Mouse (Mus musculus): ENCODE measurements around the gene Tcp11l2. TPM values are rescaled to one million over a fixed set of nuclear protein-coding genes. Genes with fewer than 3 reads are reported as not detected.
A peak's percentile ranks its signal among the peaks of the same experiment; 100 is the strongest.

The Tcp11l2 gene
- polyA plus RNA-seq, 2 experiments = 31.4 to 44.2 TPM

DNA sequence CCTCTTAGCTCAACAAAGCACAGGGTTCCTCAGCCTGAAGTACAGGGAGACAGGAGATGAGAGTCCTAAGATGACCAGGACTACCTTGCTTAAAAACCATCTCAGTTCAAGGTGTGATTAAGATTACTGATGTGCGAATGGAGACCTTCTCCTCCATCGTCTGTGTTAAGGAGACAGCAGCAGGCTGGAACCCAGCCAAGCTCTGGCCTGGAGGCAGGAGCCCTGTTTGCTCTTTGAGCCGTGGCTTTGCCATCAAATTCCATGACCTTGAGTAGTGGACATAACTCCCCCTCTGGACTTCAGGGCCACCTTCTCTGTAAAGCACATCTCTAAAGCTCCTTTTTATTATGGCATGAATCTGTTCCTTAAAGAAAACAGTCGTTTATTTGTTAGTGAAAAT lies 40.6 kb upstream of the Tcp11l2 start:
- Histone ChIP-seq H3K27ac (no peak overlapping the region), H3K4me2 (ENCODE audit: low read depth) (no peak overlapping the region), H3K4me1 (replicated peaks; ENCODE audit: control insufficient read depth in 2 of 2, insufficient read depth in 2 of 2, low read length in 1 of 2) (peaks cover 0 to 7% of the 10 kb centered on the region in 2 experiments; a peak in 2 of 4 replicates), H3K36me3 (replicated peaks; ENCODE audit: control insufficient read depth, insufficient read depth, low read depth) (no peaks in the 10 kb centered on the region), H3K9ac (replicated peaks) (no peak overlapping the region), H3K9me3 (ENCODE audit: control insufficient read depth, low read length) (no peaks in the 10 kb centered on the region), H3K4me3 (ENCODE audit: insufficient read depth in 1 of 2, low read depth in 2 of 2, low read length in 2 of 2) (no peak overlapping the region), H3K27me3 (ENCODE audit: control insufficient read depth, insufficient read depth, low read length) (peaks cover 39% of the 10 kb centered on the region)
- ATAC-seq (ENCODE audit: insufficient read depth) (no peak), DNase-seq (ENCODE audit: low read depth in 3 of 3, low spot score in 3 of 3) (no peak)
- no peak for TF ChIP-seq EP300 (IDR thresholded peaks at IDR 0.05; ENCODE audit: low read depth)
- TF ChIP-seq CTCF (IDR thresholded peaks at IDR 0.05; ENCODE audit: low read depth) = no peak
- WGBS (ENCODE audit: insufficient replicate concordance) = 44% methylated on average over 4 of the region's 4 CpGs

GRCm38 (mm10) chr10:84539651-84540050 lies 36.8 kb upstream of the Tcp11l2 start:
- H3K27me3 ChIP-seq (ENCODE audit: control insufficient read depth, insufficient read depth, low read length) = peaks cover 10% of the 10 kb centered on the region
- TF ChIP-seq CTCF (IDR thresholded peaks at IDR 0.05; ENCODE audit: low read depth) (no peak), EP300 (IDR thresholded peaks at IDR 0.05; ENCODE audit: low read depth) (no peak)
- H3K4me3 ChIP-seq (ENCODE audit: insufficient read depth in 1 of 2, low read depth in 2 of 2, low read length in 2 of 2) = no peak overlapping the region
- WGBS (ENCODE audit: insufficient replicate concordance) = 76% methylated on average over 6 of the region's 6 CpGs
- DNase-seq (ENCODE audit: low read depth in 3 of 3, low spot score in 3 of 3) = no peak
- H3K4me2 ChIP-seq (ENCODE audit: low read depth) = no peak overlapping the region
- no peaks in the 10 kb centered on the region for H3K9me3 ChIP-seq (ENCODE audit: control insufficient read depth, low read length)
- no peak overlapping the region for H3K9ac ChIP-seq (replicated peaks)
- no peaks in the 10 kb centered on the region for H3K36me3 ChIP-seq (replicated peaks; ENCODE audit: control insufficient read depth, insufficient read depth, low read depth)
- no peak overlapping the region for H3K27ac ChIP-seq
- peaks cover 10 to 16% of the 10 kb centered on the region in 2 experiments for H3K4me1 ChIP-seq (replicated peaks; ENCODE audit: control insufficient read depth in 2 of 2, insufficient read depth in 2 of 2, low read length in 1 of 2)
- ATAC-seq (ENCODE audit: insufficient read depth) = no peak

DNA sequence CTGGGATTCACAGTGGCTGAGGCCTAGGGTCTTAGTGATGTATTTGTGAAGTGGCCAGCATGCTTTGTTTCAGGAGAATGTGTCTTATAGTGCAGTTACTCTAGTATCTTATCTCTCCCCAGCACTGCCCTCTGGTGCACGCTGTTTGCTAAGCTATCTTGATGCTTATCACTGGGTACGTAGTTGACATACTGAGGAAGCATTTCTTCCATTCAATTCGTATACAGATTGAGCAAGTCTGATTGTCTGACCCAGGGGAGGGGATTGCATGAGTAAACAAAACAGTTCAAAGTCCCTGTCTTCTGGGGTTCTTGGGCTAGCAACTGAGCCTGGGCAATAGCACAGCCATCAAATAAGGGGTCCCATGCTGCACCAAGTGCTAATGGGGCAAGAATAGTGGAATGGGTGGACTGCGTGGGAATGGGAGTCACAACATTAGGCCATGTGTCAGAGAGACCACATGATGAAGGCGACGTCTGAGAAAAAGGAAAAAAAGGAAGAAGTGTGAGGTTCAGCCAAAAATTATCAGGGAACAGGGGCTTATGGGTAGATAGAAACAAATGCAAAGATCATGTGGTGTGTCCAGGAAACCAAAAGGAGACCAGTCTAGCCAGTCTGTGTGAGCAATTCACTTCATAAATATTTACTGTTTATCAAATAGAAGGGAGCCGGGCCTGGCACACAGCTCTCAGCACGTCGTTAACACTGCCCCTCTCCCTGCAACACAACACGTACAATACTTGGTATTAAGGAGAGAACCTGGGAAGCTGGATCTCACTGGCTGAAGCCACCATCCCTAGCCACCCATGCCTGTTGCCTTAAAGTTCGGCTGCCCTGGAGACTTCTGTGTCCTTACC lies 33.4 kb upstream of the Tcp11l2 start:
- Histone ChIP-seq H3K36me3 (replicated peaks; ENCODE audit: control insufficient read depth, insufficient read depth, low read depth) (no peaks in the 10 kb centered on the region), H3K27ac (no peak overlapping the region), H3K4me3 (ENCODE audit: insufficient read depth in 1 of 2, low read depth in 2 of 2, low read length in 2 of 2) (no peak overlapping the region), H3K27me3 (ENCODE audit: control insufficient read depth, insufficient read depth, low read length) (no peaks in the 10 kb centered on the region), H3K9ac (replicated peaks) (no peak overlapping the region), H3K4me2 (ENCODE audit: low read depth) (no peak overlapping the region), H3K9me3 (ENCODE audit: control insufficient read depth, low read length) (no peaks in the 10 kb centered on the region), H3K4me1 (replicated peaks; ENCODE audit: control insufficient read depth in 2 of 2, insufficient read depth in 2 of 2, low read length in 1 of 2) (peaks cover 10 to 14% of the 10 kb centered on the region in 2 experiments)
- 42% methylated on average over 11 of the region's 11 CpGs for WGBS (ENCODE audit: insufficient replicate concordance)
- DNase-seq (ENCODE audit: low read depth in 3 of 3, low spot score in 3 of 3) (peak in 1 of 3 experiments; percentile 22), ATAC-seq (ENCODE audit: insufficient read depth) (peak; percentile 65; the same call in 1 of the 2 replicates)
- TF ChIP-seq CTCF (IDR thresholded peaks at IDR 0.05; ENCODE audit: low read depth) (0 out of 2 replicates have a peak, but pooled peaks have one; percentile 10), EP300 (IDR thresholded peaks at IDR 0.05; ENCODE audit: low read depth) (peak; percentile 51)

- TF ChIP-seq EP300 (IDR thresholded peaks at IDR 0.05; ENCODE audit: low read depth) = no peak
- Histone ChIP-seq H3K9ac (replicated peaks) (no peak overlapping the region), H3K9me3 (ENCODE audit: control insufficient read depth, low read length) (no peaks in the 10 kb centered on the region), H3K36me3 (replicated peaks; ENCODE audit: control insufficient read depth, insufficient read depth, low read depth) (no peaks in the 10 kb centered on the region), H3K27me3 (ENCODE audit: control insufficient read depth, insufficient read depth, low read length) (no peaks in the 10 kb centered on the region), H3K4me1 (replicated peaks; ENCODE audit: control insufficient read depth in 2 of 2, insufficient read depth in 2 of 2, low read length in 1 of 2) (peaks cover 10 to 14% of the 10 kb centered on the region in 2 experiments), H3K4me3 (ENCODE audit: insufficient read depth in 1 of 2, low read depth in 2 of 2, low read length in 2 of 2) (no peak overlapping the region), H3K27ac (no peak overlapping the region), H3K4me2 (ENCODE audit: low read depth) (no peak overlapping the region)
- ATAC-seq (ENCODE audit: insufficient read depth) (no peak), DNase-seq (ENCODE audit: low read depth in 3 of 3, low spot score in 3 of 3) (no peak)
- WGBS (ENCODE audit: insufficient replicate concordance) = 55% methylated on average over 7 of the region's 7 CpGs
Observed at GRCm38 (mm10) chr10:84544841-84545610, 31.4 kb upstream of the Tcp11l2 start.
